Mouse (Mus musculus) spleen, adult 2 months (tissue): ENCODE data around the gene Sult6b2.

Experiments
- CTCF ChIP-seq: fragments of 200-500 bp; IDR thresholded peaks from 2 replicates; pipeline ENCODE4 v1.5.1; 2011; ENCODE audit warnings: mild to moderate bottlenecking, inconsistent platforms; ENCODE audit not compliant: insufficient read depth, insufficient read length, insufficient replicate concordance; ENCODE audit errors: extremely low read depth
- POLR2A ChIP-seq: fragments of 200-500 bp; IDR thresholded peaks from 2 replicates; pipeline ENCODE4 v1.6.1; 2011; ENCODE audit warnings: low read depth, low read length, inconsistent platforms

- TF ChIP-seq CTCF = no peak
- no peak for TF ChIP-seq POLR2A
Measured at GRCm38 (mm10) chr6:142759633-142760032, 44.7 kb downstream of the Sult6b2 start.
